Mouse (Mus musculus) testis, adult 2 months (tissue): ENCODE measurements around the gene Ros1. TPM values are rescaled to one million over a fixed set of nuclear protein-coding genes. Genes with fewer than 3 reads are reported as not detected.

Source experiments
- H3K27ac ChIP-seq: fragments of 200-500 bp; 2 replicates; pipeline ENCODE4 v1.5.1; 2012; ENCODE audit warnings: low read depth, low read length; ENCODE audit not compliant: control insufficient read depth, insufficient read depth
- H3K27me3 ChIP-seq: fragments of 200-500 bp; 2 replicates; pipeline ENCODE4 v1.6.1; 2012; ENCODE audit warnings: mild to moderate bottlenecking, low read length, moderate library complexity; ENCODE audit not compliant: control insufficient read depth, insufficient read depth
- H3K36me3 ChIP-seq: fragments of 200-500 bp; 2 replicates; pipeline ENCODE4 v1.6.1; 2012; ENCODE audit warnings: mild to moderate bottlenecking, low read length; ENCODE audit not compliant: control insufficient read depth, insufficient read depth
- H3K4me1 ChIP-seq: fragments of 200-500 bp; 2 replicates; pipeline ENCODE4 v1.6.1; 2012; ENCODE audit warnings: low read length; ENCODE audit not compliant: control insufficient read depth, insufficient read depth
- H3K4me3 ChIP-seq: fragments of 200-500 bp; 2 replicates; pipeline ENCODE4 v1.5.1; 2012; ENCODE audit warnings: low read depth, mild to moderate bottlenecking, low read length, moderate library complexity, mixed read lengths; ENCODE audit not compliant: control insufficient read depth
- CTCF ChIP-seq: fragments of 200-500 bp; IDR thresholded peaks from 2 replicates; pipeline ENCODE4 v1.5.1; 2012; ENCODE audit warnings: low read depth, mild to moderate bottlenecking, inconsistent platforms, low read length, moderate library complexity; ENCODE audit not compliant: control insufficient read depth, insufficient read depth, insufficient replicate concordance
- POLR2A ChIP-seq: fragments of 200-500 bp; IDR thresholded peaks from 2 replicates; pipeline ENCODE4 v1.6.1; 2012; ENCODE audit warnings: low read depth, mild to moderate bottlenecking, inconsistent platforms, low read length, moderate library complexity; ENCODE audit not compliant: control insufficient read depth
- polyA plus RNA-seq: library from polyadenylated mRNA; depleted of rRNA; stranded (reverse); fragments of >200 nt; gene quantifications from 2 replicates; pipeline ENCODE4 v1.2.3, GENCODE M21; 2012; rRNA removed

Ros1 gene
- polyA plus RNA-seq, 1 experiment: 0.21 TPM

GRCm38 (mm10) chr10:52021736-52022394 lies 173.2 kb downstream of the Ros1 start:
- no peak overlapping the region; the same call in 1 of the 2 replicates for H3K4me3 ChIP-seq
- TF ChIP-seq POLR2A (no peak), CTCF (no peak)
- peaks cover 2% of the 10 kb centered on the region; the same call in 1 of the 2 replicates for H3K27me3 ChIP-seq
- no peaks in the 10 kb centered on the region for H3K36me3 ChIP-seq
- H3K27ac ChIP-seq: no peak overlapping the region
- H3K4me1 ChIP-seq: peaks cover 9% of the 10 kb centered on the region

- peaks cover 2% of the 10 kb centered on the region; the same call in 1 of the 2 replicates for H3K27me3 ChIP-seq
Measured at GRCm38 (mm10) chr10:52021231-52021630, 173.8 kb downstream of the Ros1 start.

GRCm38 (mm10) chr10:52018471-52018870 lies 176.6 kb downstream of the Ros1 start:
- H3K36me3 ChIP-seq: no peaks in the 10 kb centered on the region
- H3K4me1 ChIP-seq: peaks cover 9% of the 10 kb centered on the region
- peaks cover 2% of the 10 kb centered on the region; the same call in 1 of the 2 replicates for H3K27me3 ChIP-seq
- TF ChIP-seq POLR2A: no peak
- TF ChIP-seq CTCF: no peak
- H3K27ac ChIP-seq: no peak overlapping the region
- H3K4me3 ChIP-seq: no peak overlapping the region

More at GRCm38 (mm10) chr10:52021231-52021630, 173.8 kb downstream of the Ros1 start:
- Histone ChIP-seq H3K4me1 (peaks cover 9% of the 10 kb centered on the region), H3K36me3 (no peaks in the 10 kb centered on the region), H3K4me3 (no peak overlapping the region), H3K27ac (no peak overlapping the region)
- no peak for TF ChIP-seq CTCF
- TF ChIP-seq POLR2A: no peak

Other genes starting within 250 kb of the Ros1 start
- gene Vgll2, start 172.7 kb downstream of the Ros1 start, polyA plus RNA-seq: 0.25 TPM in 1 of 2 replicates, not detected in the other
- gene Dcbld1, start 38.4 kb upstream of the Ros1 start, polyA plus RNA-seq: 1.7 and 2.0 TPM in 2 replicates
- gene Gm26741, start 163.5 kb upstream of the Ros1 start, polyA plus RNA-seq: not detected in 2 replicates
- 4.9 and 5.7 TPM in 2 replicates for gene Gopc, start 186.9 kb upstream of the Ros1 start, polyA plus RNA-seq
- gene Nepn, start 193.7 kb upstream of the Ros1 start, polyA plus RNA-seq: not detected in 2 replicates
- gene Nus1, start 222.3 kb upstream of the Ros1 start, polyA plus RNA-seq: 7.3 and 8.3 TPM in 2 replicates